Mouse (Mus musculus) forebrain, embryonic 10.5 days (tissue): Measurements from ENCODE around the gene Agbl5. TPM values are rescaled to one million over a fixed set of nuclear protein-coding genes. Genes with fewer than 3 reads are reported as not detected.

ENCODE experiments used
- DNase-seq: peaks from one replicate; pipeline ENCODE4 v3.0.0-alpha.2; 2017; ENCODE audit warnings: low spot score; ENCODE audit errors: extremely low spot score
- H3K27ac ChIP-seq: fragments of 300-500 bp; sonication (generic); 2 replicates; pipeline ENCODE4 v1.5.1; 2016; ENCODE audit warnings: mild to moderate bottlenecking
- H3K27me3 ChIP-seq: fragments of 300-500 bp; sonication (generic); 2 replicates; pipeline ENCODE4 v1.6.1; 2016; ENCODE audit warnings: mild to moderate bottlenecking; ENCODE audit not compliant: poor library complexity, severe bottlenecking
- H3K36me3 ChIP-seq: fragments of 300-500 bp; sonication (generic); replicated peaks from 2 replicates; pipeline ENCODE4 v1.6.1; 2016; ENCODE audit warnings: mild to moderate bottlenecking, moderate library complexity
- H3K4me1 ChIP-seq: fragments of 300-500 bp; sonication (generic); 2 replicates; pipeline ENCODE4 v1.6.1; 2016
- H3K4me3 ChIP-seq: fragments of 300-500 bp; sonication (generic); 2 replicates; pipeline ENCODE4 v1.5.1; 2016; ENCODE audit warnings: mild to moderate bottlenecking, moderate library complexity
- H3K9me3 ChIP-seq: fragments of 300-500 bp; sonication (generic); 2 replicates; pipeline ENCODE4 v1.6.1; 2016; ENCODE audit warnings: mild to moderate bottlenecking, moderate library complexity
- WGBS: fragments of 180-500 bp; shearing (Covaris S2); methylation state at CpG from one replicate; pipeline ENCODE4 v1.1.7; 2016; 5-methylcytosine and 5-hydroxymethylcytosine counted together
- polyA plus RNA-seq: library from polyadenylated mRNA; unstranded; fragments of >200 nt; fragmentation: Nextera tagmentation; extraction: Ambion mirVana; gene quantifications from 2 replicates; pipeline ENCODE4 v1.2.1, GENCODE M21; 2016

The Agbl5 gene
- polyA plus RNA-seq, 1 experiment from 2014 or later = 19.9 TPM

- Histone ChIP-seq H3K9me3 (no peaks in the 10 kb centered on the region), H3K27ac (no peak overlapping the region), H3K4me3 (peak overlapping the region; percentile 70; the same call in 1 of the 2 replicates), H3K4me1 (peaks cover 27% of the 10 kb centered on the region), H3K27me3 (peaks cover 27% of the 10 kb centered on the region), H3K36me3 (peaks cover 45% of the 10 kb centered on the region)
- no peak for DNase-seq
- whole genome bisulfite sequencing = 96% methylated on average over 2 of the region's 2 CpGs
Measured at GRCm38 (mm10) chr5:30950922-30951321, 62.4 kb downstream of the Agbl5 start.

DNA sequence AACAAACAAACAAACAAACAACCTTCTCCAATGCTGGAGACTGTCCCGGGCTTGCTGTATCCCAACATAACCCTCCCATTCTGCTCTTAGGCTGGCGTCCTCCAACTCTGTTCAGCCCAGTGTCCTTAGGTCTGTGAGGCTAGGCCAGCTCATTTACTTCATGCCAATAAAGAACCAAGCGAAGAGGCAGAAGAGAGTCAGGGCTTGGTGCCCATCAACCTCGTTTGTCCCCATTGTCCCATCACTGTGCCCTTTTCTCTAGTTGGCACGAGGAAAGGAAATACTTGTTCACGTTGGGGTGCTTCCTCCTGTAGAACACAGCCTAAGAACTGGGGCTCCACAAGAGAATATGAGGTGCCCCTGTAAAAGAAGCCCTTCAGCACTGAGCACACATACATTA is 63.2 kb downstream of the Agbl5 start:
- H3K4me1 ChIP-seq = peaks cover 25% of the 10 kb centered on the region
- H3K27me3 ChIP-seq = peaks cover 22% of the 10 kb centered on the region
- no peak overlapping the region for H3K27ac ChIP-seq
- 88% methylated on average over 6 of the region's 6 CpGs for WGBS
- no peak for DNase-seq
- H3K4me3 ChIP-seq = no peak overlapping the region
- H3K9me3 ChIP-seq = no peaks in the 10 kb centered on the region
- H3K36me3 ChIP-seq = peaks cover 48% of the 10 kb centered on the region

DNA sequence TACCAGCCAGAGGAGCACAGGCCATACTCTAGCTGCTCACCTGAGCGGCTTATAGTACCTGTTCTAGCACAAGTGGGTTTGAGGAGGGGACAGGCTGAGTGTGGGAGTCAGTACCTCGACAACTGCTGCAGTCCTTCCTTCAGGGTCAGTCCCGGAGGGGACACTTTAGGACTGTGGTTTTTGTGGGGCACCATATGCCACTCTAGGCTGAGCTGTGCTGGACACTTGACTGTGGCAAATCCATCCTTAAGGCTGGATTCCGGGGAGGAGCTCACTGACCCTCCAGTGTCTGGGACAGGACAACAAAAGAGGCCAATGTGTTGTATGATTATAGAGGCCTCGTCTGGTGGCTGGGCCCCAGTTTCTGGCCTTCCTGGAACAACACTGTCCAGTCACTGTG is 64.1 kb downstream of the Agbl5 start:
- H3K27me3 ChIP-seq = peaks cover 14% of the 10 kb centered on the region
- no peak for DNase-seq
- no peaks in the 10 kb centered on the region for H3K9me3 ChIP-seq
- peaks cover 54% of the 10 kb centered on the region for H3K36me3 ChIP-seq
- H3K4me3 ChIP-seq = no peak overlapping the region
- H3K4me1 ChIP-seq = peaks cover 27% of the 10 kb centered on the region
- no peak overlapping the region for H3K27ac ChIP-seq
- 88% methylated on average over 5 of the region's 5 CpGs for WGBS

- Histone ChIP-seq H3K4me3 (no peak overlapping the region), H3K4me1 (peaks cover 36% of the 10 kb centered on the region), H3K36me3 (peaks cover 69% of the 10 kb centered on the region), H3K9me3 (no peaks in the 10 kb centered on the region), H3K27ac (no peak overlapping the region), H3K27me3 (peaks cover under 1% of the 10 kb centered on the region; the same call in 1 of the 2 replicates)
- 100% methylated on average over 6 of the region's 6 CpGs for WGBS
- no peak for DNase-seq
Measured at GRCm38 (mm10) chr5:30954065-30954464, 65.6 kb downstream of the Agbl5 start.

GRCm38 (mm10) chr5:30954556-30954955 is 66.1 kb downstream of the Agbl5 start:
- peaks cover 69% of the 10 kb centered on the region for H3K36me3 ChIP-seq
- no peak for DNase-seq
- H3K27ac ChIP-seq = no peak overlapping the region
- peaks cover 36% of the 10 kb centered on the region for H3K4me1 ChIP-seq
- H3K27me3 ChIP-seq = no peaks in the 10 kb centered on the region
- 98% methylated on average over 9 of the region's 9 CpGs for WGBS
- H3K9me3 ChIP-seq = no peaks in the 10 kb centered on the region
- no peak overlapping the region for H3K4me3 ChIP-seq

GRCm38 (mm10) chr5:30955751-30956150 is 67.3 kb downstream of the Agbl5 start:
- no peaks in the 10 kb centered on the region for H3K27me3 ChIP-seq
- WGBS = 97% methylated on average over 6 of the region's 6 CpGs
- H3K4me1 ChIP-seq = peaks cover 33% of the 10 kb centered on the region
- H3K27ac ChIP-seq = no peak overlapping the region
- H3K36me3 ChIP-seq = peaks cover 69% of the 10 kb centered on the region
- no peak overlapping the region for H3K4me3 ChIP-seq
- no peak for DNase-seq
- no peaks in the 10 kb centered on the region for H3K9me3 ChIP-seq

Other genes with a start within 250 kb of the Agbl5 start
- gene Slc35f6, start 240.8 kb upstream of the Agbl5 start, polyA plus RNA-seq = 25.9 and 27.2 TPM in 2 replicates
- gene Cenpa, start 221.9 kb upstream of the Agbl5 start, polyA plus RNA-seq = 439 and 473 TPM in 2 replicates
- 61.5 and 64.0 TPM in 2 replicates for gene Dpysl5, start 177.1 kb upstream of the Agbl5 start, polyA plus RNA-seq
- gene Mapre3, start 74.1 kb upstream of the Agbl5 start, polyA plus RNA-seq = 15.6 and 16.5 TPM in 2 replicates
- 62.3 and 63.2 TPM in 2 replicates for gene Tmem214, start 20.7 kb upstream of the Agbl5 start, polyA plus RNA-seq
- gene Ost4, start 19.1 kb downstream of the Agbl5 start, polyA plus RNA-seq = 392 and 397 TPM in 2 replicates
- 78.2 and 78.3 TPM in 2 replicates for gene Emilin1, start 24.7 kb downstream of the Agbl5 start, polyA plus RNA-seq
- 7.8 and 8.9 TPM in 2 replicates for gene Khk, start 32.7 kb downstream of the Agbl5 start, polyA plus RNA-seq
- gene Cgref1, start 56.9 kb downstream of the Agbl5 start, polyA plus RNA-seq = 4.8 and 5.0 TPM in 2 replicates
- 141 and 142 TPM in 2 replicates for gene Preb, start 71.7 kb downstream of the Agbl5 start, polyA plus RNA-seq
- gene Tcf23, start 80.0 kb downstream of the Agbl5 start, polyA plus RNA-seq = not detected in 2 replicates
- gene Atraid, start 159.6 kb downstream of the Agbl5 start, polyA plus RNA-seq = 71.5 and 74.8 TPM in 2 replicates
- gene Slc5a6, start 160.2 kb downstream of the Agbl5 start, polyA plus RNA-seq = 10.7 and 12.7 TPM in 2 replicates
- 76.4 and 79.3 TPM in 2 replicates for gene Cad, start 166.1 kb downstream of the Agbl5 start, polyA plus RNA-seq
- gene Dnajc5g, start 217.6 kb downstream of the Agbl5 start, polyA plus RNA-seq = not detected in 2 replicates
- 0.32 and 0.39 TPM in 2 replicates for gene Slc30a3, start 219.5 kb downstream of the Agbl5 start, polyA plus RNA-seq
- gene Trim54, start 228.0 kb downstream of the Agbl5 start, polyA plus RNA-seq = 0.11 TPM in 1 of 2 replicates, not detected in the other